Mouse (Mus musculus): ENCODE data around the gene Lrrc26. TPM values are rescaled to one million over a fixed set of nuclear protein-coding genes. Genes with fewer than 3 reads are reported as not detected.
A peak's percentile ranks its signal among the peaks of the same experiment; 100 is the strongest.

The Lrrc26 gene
- polyA plus RNA-seq, 1 experiment: not detected

DNA sequence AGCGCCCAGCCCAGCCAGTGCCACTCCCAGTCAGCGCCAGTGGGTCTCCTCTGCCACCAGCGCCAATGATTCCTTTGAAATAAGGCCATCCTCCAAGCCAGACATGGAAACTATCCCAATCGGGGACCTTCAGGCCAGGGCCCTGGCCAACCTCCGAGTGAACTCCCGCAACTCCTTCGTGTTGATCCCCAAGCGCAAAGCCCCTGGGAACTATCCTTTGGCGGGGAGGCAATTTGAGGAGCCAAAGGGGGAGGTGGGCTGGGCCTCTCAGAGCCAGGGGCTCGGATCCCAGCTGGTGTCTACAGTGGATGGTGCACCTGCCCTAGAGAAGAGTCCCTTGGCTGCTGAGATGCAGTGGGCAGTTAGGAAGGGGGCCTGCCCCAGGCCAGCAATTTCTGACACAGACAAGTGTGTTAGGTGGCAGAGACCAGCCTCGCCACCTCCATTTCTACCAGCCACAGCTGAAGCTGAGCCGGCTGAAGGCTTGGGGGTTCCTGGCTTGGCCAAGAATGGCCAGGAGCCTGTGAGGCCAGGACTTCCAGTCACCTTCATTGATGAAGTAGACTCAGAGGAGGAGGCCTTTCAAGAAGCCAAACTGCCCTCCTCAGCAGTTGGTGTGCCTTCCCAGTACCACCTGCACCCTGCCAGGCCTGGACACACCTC lies 26.0 kb upstream of the Lrrc26 start:
- H3K4me3 ChIP-seq (ENCODE audit: insufficient read depth, low read depth, low read length): peak overlapping the region; percentile 64
- H3K4me1 ChIP-seq (ENCODE audit: control insufficient read depth, insufficient read depth, low read length): peaks cover 38% of the 10 kb centered on the region
- no peak overlapping the region for H3K27ac ChIP-seq (ENCODE audit: insufficient read depth, low read depth, low read length)
- TF ChIP-seq CTCF (IDR thresholded peaks at IDR 0.05; ENCODE audit: insufficient read depth, low read depth, low read length): no peak
- no peak for TF ChIP-seq POLR2A (IDR thresholded peaks at IDR 0.05; ENCODE audit: insufficient read depth, low read depth, low read length)
- WGBS: 28% methylated on average over 12 of the region's 12 CpGs

DNA sequence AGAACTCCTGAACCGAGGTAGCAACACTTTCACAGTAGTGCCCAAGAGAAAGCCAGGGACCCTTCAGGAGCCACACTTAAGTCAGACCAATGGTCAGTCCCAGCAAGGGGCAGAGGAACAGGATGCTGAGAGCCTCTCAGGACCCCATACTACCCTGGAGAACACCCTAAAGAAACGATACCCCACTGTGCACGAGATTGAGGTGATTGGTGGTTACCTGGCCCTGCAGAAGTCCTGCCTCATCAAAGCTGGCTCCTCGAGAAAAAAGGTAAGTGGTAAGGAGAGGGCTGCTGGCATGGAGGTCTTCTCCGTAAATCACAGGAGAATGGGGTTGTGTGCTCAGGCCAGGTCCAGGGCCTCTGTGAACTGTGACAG lies 25.4 kb upstream of the Lrrc26 start:
- 76% methylated on average over 5 of the region's 5 CpGs for WGBS
- no peak overlapping the region for H3K27ac ChIP-seq (ENCODE audit: insufficient read depth, low read depth, low read length)
- peak overlapping the region; percentile 64; the same call in 1 of the 2 replicates for H3K4me3 ChIP-seq (ENCODE audit: insufficient read depth, low read depth, low read length)
- no peak for TF ChIP-seq CTCF (IDR thresholded peaks at IDR 0.05; ENCODE audit: insufficient read depth, low read depth, low read length)
- no peak for TF ChIP-seq POLR2A (IDR thresholded peaks at IDR 0.05; ENCODE audit: insufficient read depth, low read depth, low read length)
- peaks cover 38% of the 10 kb centered on the region for H3K4me1 ChIP-seq (ENCODE audit: control insufficient read depth, insufficient read depth, low read length)

- Histone ChIP-seq H3K4me1 (ENCODE audit: control insufficient read depth, insufficient read depth, low read length) (peaks cover 38% of the 10 kb centered on the region), H3K4me3 (ENCODE audit: insufficient read depth, low read depth, low read length) (no peak overlapping the region), H3K27ac (ENCODE audit: insufficient read depth, low read depth, low read length) (no peak overlapping the region)
- TF ChIP-seq POLR2A (IDR thresholded peaks at IDR 0.05; ENCODE audit: insufficient read depth, low read depth, low read length) (no peak), CTCF (IDR thresholded peaks at IDR 0.05; ENCODE audit: insufficient read depth, low read depth, low read length) (no peak)
- 47% methylated on average over 3 of the region's 3 CpGs for WGBS
These were observed 24.9 kb upstream of the Lrrc26 start for GRCm38 (mm10) chr2:25264851-25265250.

- Histone ChIP-seq H3K4me3 (ENCODE audit: insufficient read depth, low read depth, low read length) (no peak overlapping the region), H3K27ac (ENCODE audit: insufficient read depth, low read depth, low read length) (peak overlapping the region; percentile 21; the same call in 1 of the 2 replicates), H3K4me1 (ENCODE audit: control insufficient read depth, insufficient read depth, low read length) (peaks cover 39% of the 10 kb centered on the region)
- 50% methylated on average over 6 of the region's 6 CpGs for WGBS
- TF ChIP-seq CTCF (IDR thresholded peaks at IDR 0.05; ENCODE audit: insufficient read depth, low read depth, low read length): no peak
- no peak for TF ChIP-seq POLR2A (IDR thresholded peaks at IDR 0.05; ENCODE audit: insufficient read depth, low read depth, low read length)
These were observed 23.6 kb upstream of the Lrrc26 start for GRCm38 (mm10) chr2:25265897-25266656.

DNA sequence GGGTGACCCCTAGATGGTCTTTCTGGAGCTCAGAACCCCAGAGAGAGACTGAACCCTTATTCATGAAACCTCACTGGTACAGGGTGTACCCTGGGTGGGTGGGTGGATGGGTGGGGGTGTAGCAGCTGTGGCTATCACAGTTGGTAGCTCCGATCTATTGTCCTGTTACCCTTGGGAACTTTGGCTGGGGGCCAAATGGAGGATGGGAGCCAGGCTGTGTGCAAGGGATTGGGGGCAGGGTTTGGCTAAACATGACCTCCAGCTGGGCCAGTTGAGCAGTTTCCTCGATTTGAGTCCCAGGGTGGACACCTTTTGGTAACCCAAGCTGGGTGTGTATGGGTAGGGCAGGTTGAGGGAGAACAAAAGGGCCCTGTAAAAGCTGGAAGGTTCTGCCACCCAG lies 23.0 kb upstream of the Lrrc26 start:
- TF ChIP-seq CTCF (IDR thresholded peaks at IDR 0.05; ENCODE audit: insufficient read depth, low read depth, low read length) (no peak), POLR2A (IDR thresholded peaks at IDR 0.05; ENCODE audit: insufficient read depth, low read depth, low read length) (no peak)
- WGBS: 14% methylated on average over 2 of the region's 2 CpGs
- H3K27ac ChIP-seq (ENCODE audit: insufficient read depth, low read depth, low read length): 0 out of 2 replicates have a peak overlapping the region, but pooled peaks have one; percentile 20
- no peak overlapping the region for H3K4me3 ChIP-seq (ENCODE audit: insufficient read depth, low read depth, low read length)
- H3K4me1 ChIP-seq (ENCODE audit: control insufficient read depth, insufficient read depth, low read length): peaks cover 43% of the 10 kb centered on the region

DNA sequence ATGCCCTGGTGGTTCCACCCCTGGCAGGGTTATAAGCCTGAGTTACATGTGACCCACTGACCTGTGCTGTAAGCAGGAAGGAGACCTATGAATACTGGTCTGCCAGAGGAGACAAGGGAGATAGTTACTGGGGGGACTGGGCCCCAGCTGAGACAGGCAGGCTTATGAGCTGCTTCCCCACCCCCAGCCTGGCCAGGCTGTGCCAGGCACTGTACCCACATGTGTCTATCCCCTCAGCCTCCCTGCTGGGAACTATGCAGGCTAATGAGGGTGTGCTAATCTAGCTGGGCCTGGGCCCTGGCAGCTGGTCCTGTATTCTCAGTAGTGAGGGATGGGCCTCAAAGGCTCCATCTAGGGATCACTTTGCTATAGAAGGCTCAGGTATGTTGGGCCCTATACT lies 22.5 kb upstream of the Lrrc26 start:
- TF ChIP-seq POLR2A (IDR thresholded peaks at IDR 0.05; ENCODE audit: insufficient read depth, low read depth, low read length): no peak
- no peak for TF ChIP-seq CTCF (IDR thresholded peaks at IDR 0.05; ENCODE audit: insufficient read depth, low read depth, low read length)
- 0 out of 2 replicates have a peak overlapping the region, but pooled peaks have one; percentile 20 for H3K27ac ChIP-seq (ENCODE audit: insufficient read depth, low read depth, low read length)
- H3K4me1 ChIP-seq (ENCODE audit: control insufficient read depth, insufficient read depth, low read length): peaks cover 39% of the 10 kb centered on the region
- H3K4me3 ChIP-seq (ENCODE audit: insufficient read depth, low read depth, low read length): no peak overlapping the region

DNA sequence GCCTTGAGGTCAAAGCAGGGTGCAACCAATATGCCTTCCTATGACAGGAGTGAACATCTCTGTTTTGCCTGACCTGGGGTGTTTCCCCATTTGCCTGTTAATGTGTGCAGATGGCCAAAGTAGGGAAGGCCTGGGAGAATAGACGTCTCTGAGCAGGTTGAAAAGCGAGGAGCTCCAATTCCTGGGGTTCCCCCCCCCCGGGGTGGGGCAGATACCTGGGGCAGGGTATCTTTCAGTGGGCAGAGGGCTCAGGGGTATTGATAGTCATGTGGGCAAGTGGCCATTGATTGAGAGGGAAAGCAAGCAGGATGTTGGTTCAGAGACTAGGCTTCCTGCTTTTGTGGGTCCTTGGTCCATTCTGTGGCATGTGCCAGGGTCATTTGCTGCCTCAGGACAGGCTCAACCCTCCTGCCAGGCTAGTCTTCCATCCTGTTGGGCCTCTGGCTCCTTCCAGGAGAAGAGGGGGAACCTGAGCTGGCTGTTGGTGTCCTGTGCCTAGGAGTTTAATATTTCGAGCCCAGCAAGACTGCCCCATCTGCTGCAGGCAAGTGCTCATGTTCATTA lies 21.9 kb upstream of the Lrrc26 start:
- 75% methylated on average over 4 of the region's 4 CpGs for WGBS
- TF ChIP-seq POLR2A (IDR thresholded peaks at IDR 0.05; ENCODE audit: insufficient read depth, low read depth, low read length): no peak
- H3K4me3 ChIP-seq (ENCODE audit: insufficient read depth, low read depth, low read length): no peak overlapping the region
- no peak overlapping the region for H3K27ac ChIP-seq (ENCODE audit: insufficient read depth, low read depth, low read length)
- peaks cover 41% of the 10 kb centered on the region for H3K4me1 ChIP-seq (ENCODE audit: control insufficient read depth, insufficient read depth, low read length)

DNA sequence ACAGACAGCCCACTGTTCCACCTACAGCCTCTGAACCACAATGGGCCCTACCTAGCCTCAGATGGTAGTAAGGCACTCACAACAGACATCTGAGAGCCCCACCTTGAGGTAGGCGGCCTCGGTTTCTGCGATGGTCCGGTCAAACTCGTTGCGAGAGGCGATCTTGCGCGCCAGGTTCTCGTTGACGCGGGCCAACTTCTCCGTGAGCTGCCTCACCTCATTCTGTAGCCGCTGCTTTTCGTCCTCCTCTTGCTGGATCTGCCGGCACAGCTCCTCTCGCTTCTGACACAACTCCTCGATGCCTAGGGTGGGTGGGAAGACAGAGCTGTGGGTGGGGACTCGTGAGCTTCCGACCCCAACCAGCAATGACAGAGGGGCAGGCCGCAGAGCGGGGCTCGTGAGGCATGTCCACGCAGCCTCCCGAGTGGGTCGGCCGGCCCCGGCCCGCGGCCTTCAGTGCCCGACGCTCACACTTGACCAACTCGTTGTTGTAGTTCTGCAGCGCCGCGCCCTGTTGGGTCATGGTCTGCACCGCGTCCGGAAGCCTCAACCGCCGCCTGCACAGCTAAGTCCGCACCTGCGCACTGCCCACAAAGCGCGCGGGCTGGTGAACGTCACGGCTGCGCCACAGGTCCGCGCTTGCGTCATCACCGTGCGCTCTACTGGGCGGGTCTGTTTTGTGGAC lies 17.7 kb upstream of the Lrrc26 start, which contains the start of the genes Ssna1 and Anapc2:
TSS of gene Ssna1 (minus strand) at position 612 of the 685 bp plus-strand sequence.
TSS of gene Anapc2 (plus strand) at position 652 of the 685 bp plus-strand sequence.
- peaks cover 21% of the 10 kb centered on the region for H3K4me1 ChIP-seq (ENCODE audit: control insufficient read depth, insufficient read depth, low read length)
- H3K4me3 ChIP-seq (ENCODE audit: insufficient read depth, low read depth, low read length): peak within 1 kb of the TSS; percentile 53
- no peak within 1 kb of the TSS for H3K27ac ChIP-seq (ENCODE audit: insufficient read depth, low read depth, low read length)
- WGBS: under 1% methylated on average over 55 of the region's 55 CpGs
- TF ChIP-seq CTCF (IDR thresholded peaks at IDR 0.05; ENCODE audit: insufficient read depth, low read depth, low read length) (no peak), POLR2A (IDR thresholded peaks at IDR 0.05; ENCODE audit: insufficient read depth, low read depth, low read length) (peak; percentile 79)

All from olfactory bulb, adult 2 months (tissue).